Mouse (Mus musculus): Measurements from ENCODE around the gene Celf2.

DNA sequence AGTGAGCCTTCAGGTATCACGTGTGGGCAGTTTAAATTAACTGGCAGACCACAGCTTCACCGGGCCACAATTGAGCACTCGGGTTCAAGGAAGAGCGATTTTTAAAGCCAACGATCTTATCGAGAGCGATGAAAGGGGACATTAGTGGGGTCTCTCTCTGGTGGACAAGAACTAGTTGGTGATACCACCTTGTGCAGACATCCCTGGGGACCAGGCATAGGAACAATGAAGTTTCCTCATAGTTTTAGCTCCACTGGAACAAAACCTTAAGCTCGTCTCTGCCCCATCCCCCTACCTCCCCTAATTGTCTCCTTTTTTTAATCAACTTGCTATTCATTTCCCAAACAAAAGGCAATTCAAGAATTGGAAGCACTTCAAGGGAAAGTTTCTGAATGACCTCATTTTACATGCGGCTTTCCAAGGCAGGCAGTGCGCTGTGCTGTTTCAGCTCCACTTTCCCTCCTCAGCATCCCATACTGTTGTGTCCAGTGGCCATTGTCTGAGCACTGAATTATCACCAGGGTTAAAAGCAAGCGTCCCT is 634.2 kb downstream of the Celf2 start:
- TF ChIP-seq POLR2A (IDR thresholded peaks at IDR 0.05; ENCODE audit: borderline replicate concordance, low read depth, low read length): no peak
- no peak for TF ChIP-seq CTCF (IDR thresholded peaks at IDR 0.05; ENCODE audit: low read depth, low read length)

Measured in bone marrow macrophage, adult 2 months (primary cell).